Comparison of ENCODE assay signal across 21 mouse cellular contexts in the genomic region with DNA sequence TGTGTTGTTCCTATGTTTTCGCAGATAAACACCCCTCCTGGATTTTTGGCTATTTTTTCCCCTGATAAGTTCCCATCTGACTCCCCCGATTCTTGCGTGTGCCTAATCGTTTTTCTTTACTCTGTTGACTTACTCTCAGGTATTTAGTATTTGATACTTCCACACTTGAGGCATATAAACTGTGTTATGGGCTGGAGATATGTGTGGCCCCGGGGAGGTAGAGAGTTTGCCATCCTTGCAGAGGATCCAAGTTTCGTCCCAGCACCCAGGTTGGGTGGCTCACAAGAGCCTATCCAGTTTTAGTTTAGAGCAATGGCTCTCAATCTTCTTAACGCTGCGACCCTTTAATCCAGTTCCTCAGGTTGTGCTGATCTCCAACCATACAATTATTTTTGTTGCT.
DNase-seq lines count a peak whose midpoint lies in the region; ATAC-seq and TF ChIP-seq lines count a peak whose summit lies in the region.
"Had no signal": no experiment of that assay in that cellular context is flagged by ENCODE, and none has a peak within 500 bp of the region (broad histone marks: within the 10 kb centered on the region; RNA-seq: fewer than 3 reads in every experiment).

No protein-coding gene starts in this region.

- peaks cover 8% of the 10 kb centered on the region for H3K79me2 ChIP-seq in heart, adult 2 months (replicated peaks; ENCODE audit: control insufficient read depth, insufficient read depth, low read length)

- H3K4me2 ChIP-seq in kidney, embryonic 15.5 days = no peak overlapping the region
- H3K4me2 ChIP-seq in midbrain, embryonic 11.5 days = no peak overlapping the region
- no peak overlapping the region for H3K4me2 ChIP-seq in midbrain, postnatal 0 days (ENCODE audit: low read depth, low read length, poor library complexity, severe bottlenecking)

- no peaks in the 10 kb centered on the region for H3K9me3 ChIP-seq in kidney, embryonic 15.5 days (replicated peaks)
- no peaks in the 10 kb centered on the region for H3K9me3 ChIP-seq in midbrain, embryonic 11.5 days (ENCODE audit: control insufficient read depth, low read length)
- H3K9me3 ChIP-seq in midbrain, postnatal 0 days (ENCODE audit: low read length) = no peaks in the 10 kb centered on the region

- TF ChIP-seq EP300 in heart, adult 2 months (IDR thresholded peaks at IDR 0.05; ENCODE audit: insufficient read depth, low read depth, low read length) = no peak

- TF ChIP-seq CTCF in heart, adult 2 months (IDR thresholded peaks at IDR 0.05) = no peak
- no peak for TF ChIP-seq CTCF in midbrain, postnatal 0 days (IDR thresholded peaks at IDR 0.05)

- peaks cover 8% of the 10 kb centered on the region for H3K4me1 ChIP-seq in heart, adult 2 months (ENCODE audit: control insufficient read depth, insufficient read depth, low read length)
- peaks cover 16% of the 10 kb centered on the region for H3K4me1 ChIP-seq in kidney, embryonic 15.5 days
- H3K4me1 ChIP-seq in midbrain, embryonic 11.5 days (ENCODE audit: control insufficient read depth, insufficient read depth, low read length) = no peaks in the 10 kb centered on the region
- H3K4me1 ChIP-seq in midbrain, postnatal 0 days (ENCODE audit: insufficient read depth, low read length) = peaks cover 8% of the 10 kb centered on the region; the same call in 1 of the 2 replicates

- H3K27me3 ChIP-seq in heart, adult 2 months (ENCODE audit: control insufficient read depth, insufficient read depth, low read length) = no peaks in the 10 kb centered on the region
- H3K27me3 ChIP-seq in kidney, embryonic 15.5 days = no peaks in the 10 kb centered on the region
- no peaks in the 10 kb centered on the region for H3K27me3 ChIP-seq in midbrain, embryonic 11.5 days (ENCODE audit: control insufficient read depth, insufficient read depth, low read length)
- no peaks in the 10 kb centered on the region for H3K27me3 ChIP-seq in midbrain, postnatal 0 days (ENCODE audit: insufficient read depth, low read length)
- H3K27me3 ChIP-seq: CH12.LX, Patski had no signal

- no peak overlapping the region for H3K9ac ChIP-seq in heart, adult 2 months (ENCODE audit: low read depth, low read length)
- no peak overlapping the region for H3K9ac ChIP-seq in kidney, embryonic 15.5 days
- H3K9ac ChIP-seq in midbrain, embryonic 11.5 days (ENCODE audit: low read length) = no peak overlapping the region
- no peak overlapping the region for H3K9ac ChIP-seq in midbrain, postnatal 0 days (replicated peaks; ENCODE audit: low read length, poor library complexity, severe bottlenecking)

- H3K36me3 ChIP-seq in heart, adult 2 months (ENCODE audit: control insufficient read depth, insufficient read depth, low read length) = peaks cover 11% of the 10 kb centered on the region
- H3K36me3 ChIP-seq in kidney, embryonic 15.5 days = no peaks in the 10 kb centered on the region
- H3K36me3 ChIP-seq in midbrain, embryonic 11.5 days (ENCODE audit: control insufficient read depth, insufficient read depth, low read length) = no peaks in the 10 kb centered on the region
- no peaks in the 10 kb centered on the region for H3K36me3 ChIP-seq in midbrain, postnatal 0 days (ENCODE audit: insufficient read depth, low read length)
- H3K36me3 ChIP-seq: G1E had no signal

- H3K4me3 ChIP-seq in heart, adult 2 months = no peak overlapping the region
- H3K4me3 ChIP-seq in kidney, embryonic 15.5 days (replicated peaks) = no peak overlapping the region
- H3K4me3 ChIP-seq in midbrain, embryonic 11.5 days (ENCODE audit: low read depth, low read length) = no peak overlapping the region
- H3K4me3 ChIP-seq in midbrain, postnatal 0 days (ENCODE audit: low read depth, low read length) = no peak overlapping the region

- ATAC-seq in kidney, embryonic 15.5 days (replicated peaks; ENCODE audit: low FRiP score) = no peak
- ATAC-seq in midbrain, embryonic 11.5 days (ENCODE audit: low FRiP score) = no peak
- ATAC-seq in midbrain, postnatal 0 days (ENCODE audit: low FRiP score) = no peak
- ATAC-seq: activated CD4-positive, CD25-positive, alpha-beta regulatory T cell, adult 4 months; CD4-positive, CD25-positive, alpha-beta regulatory T cell, adult 4 months; Patski had no signal

- peak; percentile 73 for DNase-seq in heart, adult 11 months
- no peak for DNase-seq in heart, adult 2 months
- DNase-seq in kidney, postnatal 10 days = no peak
- DNase-seq in midbrain, embryonic 11.5 days (ENCODE audit: low spot score, missing footprints) = peak; percentile 70
- no peak for DNase-seq in midbrain, postnatal 0 days (ENCODE audit: low spot score)
- DNase-seq: adrenal gland, adult 2 months; adrenal gland, adult 8-10 months; adrenal gland, postnatal 10 days; adrenal gland, postnatal 14 days; adrenal gland, postnatal 25 days; adrenal gland, postnatal 36 days; B cell, adult 2 months; cerebellum, adult 11 months; cerebellum, adult 11-12 months; cerebellum, adult 18-20 months had no signal

- H3K27ac ChIP-seq in heart, adult 2 months = no peak overlapping the region
- 0 out of 2 replicates have a peak overlapping the region, but pooled peaks have one; percentile 9 for H3K27ac ChIP-seq in kidney, embryonic 15.5 days
- no peak overlapping the region for H3K27ac ChIP-seq in midbrain, embryonic 11.5 days (ENCODE audit: low read depth, low read length)
- H3K27ac ChIP-seq in midbrain, postnatal 0 days (ENCODE audit: low read depth, low read length) = no peak overlapping the region

- TF ChIP-seq POLR2A in heart, adult 2 months (IDR thresholded peaks at IDR 0.05; ENCODE audit: insufficient read depth, low read depth, low read length) = no peak

- WGBS in heart, adult 2 months = 91% methylated on average over 8 of the region's 8 CpGs
- WGBS in kidney, embryonic 15.5 days = 82% methylated on average over 8 of the region's 8 CpGs
- 91% methylated on average over 8 of the region's 8 CpGs for WGBS in midbrain, embryonic 11.5 days
- 90% methylated on average over 8 of the region's 8 CpGs for WGBS in midbrain, postnatal 0 days

- intact Hi-C loops in heart, adult 2 months (cut with DNase I) = loop anchor here (5.0 kb wide), 1 partner anchor 114 kb away; no protein-coding TSS in a partner anchor

Comparison
In these comparisons a context has a peak if more than half of its experiments do, and no peak if none do; other contexts are left out.
1. DNase-seq: peak in heart, adult 11 months (single experiment) and midbrain, embryonic 11.5 days (single experiment); none in heart, adult 2 months (0 of 2), kidney, postnatal 10 days (single experiment) and midbrain, postnatal 0 days (single experiment).